Mouse (Mus musculus) neural tube, embryonic 12.5 days (tissue): ENCODE data around the gene Atf3. TPM values are rescaled to one million over a fixed set of nuclear protein-coding genes. Genes with fewer than 3 reads are reported as not detected.
A peak's percentile ranks its signal among the peaks of the same experiment; 100 is the strongest.

Experiments
- ATAC-seq: fragments of 200-750 bp; cut with Nextera tagmentation; 2 replicates; pipeline ENCODE4 v1.8.0; 2017; ENCODE audit warnings: low read depth, mild to moderate bottlenecking, moderate TSS enrichment, moderate library complexity; ENCODE audit not compliant: low FRiP score
- H3K27ac ChIP-seq: fragments of 300-500 bp; sonication (generic); 2 replicates; pipeline ENCODE4 v1.5.1; 2016
- H3K27me3 ChIP-seq: fragments of 300-500 bp; sonication (generic); replicated peaks from 2 replicates; pipeline ENCODE4 v1.6.1; 2016; ENCODE audit warnings: mild to moderate bottlenecking
- H3K36me3 ChIP-seq: fragments of 300-500 bp; sonication (generic); 2 replicates; pipeline ENCODE4 v1.6.1; 2016; ENCODE audit warnings: mild to moderate bottlenecking
- H3K4me1 ChIP-seq: fragments of 300-500 bp; sonication (generic); 2 replicates; pipeline ENCODE4 v1.6.1; 2016
- H3K4me2 ChIP-seq: fragments of 300-500 bp; sonication (generic); replicated peaks from 2 replicates; pipeline ENCODE4 v1.6.1; 2016; ENCODE audit warnings: mild to moderate bottlenecking
- H3K4me3 ChIP-seq: fragments of 300-500 bp; sonication (generic); 2 replicates; pipeline ENCODE4 v1.5.1; 2016
- H3K9ac ChIP-seq: fragments of 300-500 bp; sonication (generic); 2 replicates; pipeline ENCODE4 v1.6.1; 2016; ENCODE audit warnings: mild to moderate bottlenecking
- H3K9me3 ChIP-seq: fragments of 300-500 bp; sonication (generic); 2 replicates; pipeline ENCODE4 v1.6.1; 2016; ENCODE audit warnings: mild to moderate bottlenecking
- WGBS: fragments of 180-500 bp; shearing (Covaris S2); methylation state at CpG from one replicate; pipeline ENCODE4 v1.1.7; 2016; 5-methylcytosine and 5-hydroxymethylcytosine counted together
- polyA plus RNA-seq: library from polyadenylated mRNA; unstranded; fragments of >200 nt; fragmentation: Nextera tagmentation; extraction: Ambion mirVana; gene quantifications from 2 replicates; pipeline ENCODE4 v1.2.1, GENCODE M21; 2016

Gene Atf3
- polyA plus RNA-seq, 1 experiment from 2014 or later = 2.0 TPM

- Histone ChIP-seq H3K4me1 (no peaks in the 10 kb centered on the region), H3K9ac (no peak overlapping the region), H3K9me3 (no peaks in the 10 kb centered on the region), H3K27ac (no peak overlapping the region), H3K4me3 (no peak overlapping the region), H3K27me3 (no peaks in the 10 kb centered on the region), H3K4me2 (no peak overlapping the region), H3K36me3 (no peaks in the 10 kb centered on the region)
- no peak for ATAC-seq
- 82% methylated on average over 11 of the region's 11 CpGs for WGBS
Observed at GRCm38 (mm10) chr1:191202208-191202952, 15.5 kb downstream of the Atf3 start.

DNA sequence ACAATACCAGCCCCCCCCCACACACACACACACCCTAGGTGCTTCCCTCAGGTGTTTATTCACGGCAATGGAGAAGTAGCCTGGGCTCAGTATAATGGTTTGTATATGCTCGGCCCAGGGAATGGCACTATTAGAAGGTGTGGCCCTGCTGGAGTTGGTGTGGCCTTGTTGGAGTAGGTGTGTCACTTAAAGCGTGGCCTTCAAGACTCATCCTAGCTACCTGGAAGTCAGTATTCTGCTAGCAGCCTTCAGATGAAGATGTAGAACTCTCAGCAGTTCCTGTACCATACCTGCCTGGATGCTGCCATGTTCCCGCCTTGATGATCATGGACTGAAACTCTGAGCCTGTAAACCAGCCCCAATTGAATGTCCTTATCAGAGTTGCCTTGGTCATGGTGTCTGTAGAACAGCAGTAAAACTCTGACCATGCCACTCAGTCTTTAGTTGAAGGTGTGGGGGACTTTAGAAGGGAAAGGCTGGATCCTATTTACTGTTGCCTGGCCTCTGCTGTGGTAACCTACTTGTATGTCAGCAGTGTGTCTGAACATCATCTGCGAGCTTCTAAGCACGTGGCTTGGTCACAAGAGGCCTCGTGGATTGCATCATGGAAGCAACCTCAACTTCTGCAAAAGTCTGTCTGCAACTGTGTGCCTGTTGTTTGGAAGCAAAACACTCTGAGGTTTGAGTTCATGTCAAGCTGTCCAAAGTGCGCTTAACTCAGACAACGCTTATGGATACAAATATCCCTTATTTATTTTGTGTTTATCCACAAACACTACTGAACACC lies 16.8 kb downstream of the Atf3 start:
- Histone ChIP-seq H3K4me1 (no peaks in the 10 kb centered on the region), H3K9ac (no peak overlapping the region), H3K27ac (no peak overlapping the region), H3K4me3 (no peak overlapping the region), H3K9me3 (no peaks in the 10 kb centered on the region), H3K4me2 (no peak overlapping the region), H3K36me3 (no peaks in the 10 kb centered on the region), H3K27me3 (no peaks in the 10 kb centered on the region)
- ATAC-seq = no peak
- 87% methylated on average over 9 of the region's 9 CpGs for WGBS

DNA sequence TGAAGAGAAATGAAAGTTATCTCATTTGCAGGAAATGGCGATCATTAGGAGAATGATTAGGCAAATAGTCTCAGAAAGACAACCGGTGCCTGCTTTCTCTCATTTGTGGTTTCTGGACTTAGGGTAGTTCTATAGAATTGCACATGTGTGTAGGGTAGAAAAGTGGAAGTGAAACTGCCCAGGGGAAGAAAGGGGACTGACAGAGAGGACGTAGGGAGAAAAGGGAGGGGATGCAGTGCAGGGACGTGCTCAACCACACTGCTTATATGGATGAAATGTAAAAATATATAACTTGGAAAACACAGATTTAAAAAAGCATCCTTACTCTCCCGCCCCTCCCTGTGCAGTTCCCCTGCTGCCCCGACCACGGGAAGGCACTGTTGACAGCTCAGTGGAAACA lies 19.9 kb downstream of the Atf3 start:
- Histone ChIP-seq H3K4me3 (no peak overlapping the region), H3K4me2 (no peak overlapping the region), H3K9ac (no peak overlapping the region), H3K27ac (no peak overlapping the region), H3K36me3 (no peaks in the 10 kb centered on the region), H3K27me3 (no peaks in the 10 kb centered on the region), H3K4me1 (no peaks in the 10 kb centered on the region), H3K9me3 (no peaks in the 10 kb centered on the region)
- no peak for ATAC-seq
- WGBS = 83% methylated on average over 7 of the region's 7 CpGs

DNA sequence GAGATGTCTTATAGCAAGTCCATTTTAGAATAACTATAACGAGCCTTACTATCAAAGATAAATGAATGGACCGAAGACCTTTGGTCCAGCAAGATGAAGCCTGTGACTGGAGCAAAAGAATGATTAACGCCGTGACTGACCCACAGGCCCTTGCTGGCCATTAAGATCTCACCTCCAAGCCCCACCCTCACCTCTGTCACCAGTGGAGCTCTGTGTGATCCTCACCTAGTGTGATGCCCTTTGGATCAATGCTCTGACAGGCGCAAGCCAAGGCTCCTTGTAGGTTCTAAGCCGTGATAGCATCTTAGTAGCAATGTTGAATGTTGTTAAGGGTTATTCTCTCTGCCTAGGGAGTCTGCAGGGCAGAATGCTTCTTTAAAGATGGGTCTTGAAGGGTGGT lies 21.8 kb downstream of the Atf3 start:
- no peak for ATAC-seq
- H3K4me1 ChIP-seq = no peaks in the 10 kb centered on the region
- 92% methylated on average over 6 of the region's 6 CpGs for WGBS

DNA sequence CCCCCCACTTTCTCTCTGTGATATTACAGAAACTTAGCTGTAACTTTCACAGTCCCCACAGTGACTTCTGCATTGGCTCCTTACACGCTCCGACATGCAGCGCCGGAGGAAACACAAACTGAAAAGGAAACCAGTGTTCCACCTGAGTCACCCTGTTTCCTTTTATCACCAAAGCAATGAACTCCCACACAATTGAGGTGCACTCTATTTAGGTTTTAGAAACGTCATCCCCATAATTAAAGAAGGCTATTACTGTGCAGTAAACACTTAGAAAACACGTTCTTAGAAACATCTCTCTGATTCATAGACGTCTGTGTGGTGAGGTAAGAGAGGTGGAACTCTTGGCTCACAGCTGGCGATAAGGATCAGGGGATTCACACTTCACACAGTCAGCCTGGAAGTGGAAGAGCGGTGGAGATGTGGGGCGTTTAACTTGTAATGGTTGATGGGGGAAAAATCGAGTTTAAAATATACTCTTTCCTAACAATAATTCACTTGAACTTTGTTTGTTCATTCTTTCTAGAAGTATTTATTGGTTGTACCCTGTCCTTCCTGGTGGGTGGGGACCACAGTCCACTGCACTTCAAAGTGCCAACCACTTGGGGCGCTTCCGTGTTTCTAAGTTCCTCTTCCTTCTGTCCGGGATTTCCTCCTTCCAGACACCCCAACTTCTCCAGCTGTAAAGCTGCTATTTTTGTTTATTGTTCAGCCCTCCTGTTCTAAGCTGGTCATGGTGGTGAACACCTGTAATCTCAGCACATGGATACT lies 24.0 kb downstream of the Atf3 start:
- Histone ChIP-seq H3K4me1 (no peaks in the 10 kb centered on the region), H3K27ac (no peak overlapping the region), H3K36me3 (no peaks in the 10 kb centered on the region), H3K4me3 (no peak overlapping the region), H3K9me3 (no peaks in the 10 kb centered on the region), H3K27me3 (peaks cover 7% of the 10 kb centered on the region; the same call in 1 of the 2 replicates), H3K4me2 (no peak overlapping the region), H3K9ac (no peak overlapping the region)
- no peak for ATAC-seq
- WGBS = 53% methylated on average over 14 of the region's 14 CpGs

More for the DNA sequence above, 21.8 kb downstream of the Atf3 start:
- no peaks in the 10 kb centered on the region for H3K9me3 ChIP-seq
- H3K4me3 ChIP-seq = no peak overlapping the region
- 0 out of 2 replicates have a peak, but pooled peaks cover 2% of the 10 kb centered on the region for H3K27me3 ChIP-seq
- H3K9ac ChIP-seq = no peak overlapping the region
- H3K27ac ChIP-seq = no peak overlapping the region
- H3K36me3 ChIP-seq = no peaks in the 10 kb centered on the region
- H3K4me2 ChIP-seq = no peak overlapping the region

DNA sequence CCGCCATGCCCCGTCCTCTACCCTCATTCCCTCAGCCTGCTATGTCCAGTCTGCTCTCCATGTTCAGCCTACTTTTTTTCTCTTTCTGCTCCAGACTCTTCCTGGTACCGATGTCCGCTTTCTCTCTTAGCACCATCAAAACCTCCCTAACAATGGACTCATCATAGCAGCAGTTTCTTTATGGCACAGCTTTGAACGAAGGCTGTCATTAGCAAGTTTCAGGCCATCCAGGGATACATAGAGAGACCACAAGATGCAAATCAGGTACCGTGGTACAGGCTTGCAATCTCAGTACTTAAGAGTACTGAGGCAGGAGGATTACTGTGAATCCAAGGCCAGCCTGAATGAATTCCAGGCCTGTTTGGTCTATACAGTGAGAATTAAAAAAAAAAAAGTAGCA lies 25.1 kb downstream of the Atf3 start:
- Histone ChIP-seq H3K4me2 (no peak overlapping the region), H3K9me3 (no peaks in the 10 kb centered on the region), H3K9ac (no peak overlapping the region), H3K27ac (no peak overlapping the region), H3K4me3 (no peak overlapping the region), H3K4me1 (no peaks in the 10 kb centered on the region), H3K36me3 (no peaks in the 10 kb centered on the region), H3K27me3 (peaks cover 16% of the 10 kb centered on the region)
- ATAC-seq = no peak
- WGBS = 84% methylated on average over 6 of the region's 6 CpGs

DNA sequence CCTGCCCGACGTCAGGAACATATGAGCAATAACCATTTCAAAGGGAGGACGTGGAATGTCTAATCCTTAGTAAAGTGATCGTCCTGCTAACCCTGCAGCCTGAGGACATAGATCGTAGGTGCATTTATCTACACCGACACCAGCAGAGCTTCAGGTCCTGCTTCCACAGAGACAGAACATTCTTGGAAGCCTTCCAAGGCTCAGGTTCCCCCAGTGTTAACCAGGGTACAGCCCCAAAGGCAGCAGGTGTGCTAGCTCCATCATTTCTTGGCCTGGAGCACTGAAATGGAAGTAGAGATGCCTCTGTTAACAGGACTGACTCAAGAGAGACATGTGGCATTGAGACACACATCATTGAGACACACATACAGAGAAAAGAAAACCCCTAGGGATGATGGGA lies 25.6 kb downstream of the Atf3 start:
- no peak overlapping the region for H3K27ac ChIP-seq
- WGBS = 80% methylated on average over 6 of the region's 6 CpGs
- ATAC-seq = no peak
- H3K4me1 ChIP-seq = no peaks in the 10 kb centered on the region
- peaks cover 22% of the 10 kb centered on the region for H3K27me3 ChIP-seq
- H3K9me3 ChIP-seq = no peaks in the 10 kb centered on the region
- no peak overlapping the region for H3K9ac ChIP-seq
- no peaks in the 10 kb centered on the region for H3K36me3 ChIP-seq
- no peak overlapping the region for H3K4me2 ChIP-seq
- no peak overlapping the region for H3K4me3 ChIP-seq

DNA sequence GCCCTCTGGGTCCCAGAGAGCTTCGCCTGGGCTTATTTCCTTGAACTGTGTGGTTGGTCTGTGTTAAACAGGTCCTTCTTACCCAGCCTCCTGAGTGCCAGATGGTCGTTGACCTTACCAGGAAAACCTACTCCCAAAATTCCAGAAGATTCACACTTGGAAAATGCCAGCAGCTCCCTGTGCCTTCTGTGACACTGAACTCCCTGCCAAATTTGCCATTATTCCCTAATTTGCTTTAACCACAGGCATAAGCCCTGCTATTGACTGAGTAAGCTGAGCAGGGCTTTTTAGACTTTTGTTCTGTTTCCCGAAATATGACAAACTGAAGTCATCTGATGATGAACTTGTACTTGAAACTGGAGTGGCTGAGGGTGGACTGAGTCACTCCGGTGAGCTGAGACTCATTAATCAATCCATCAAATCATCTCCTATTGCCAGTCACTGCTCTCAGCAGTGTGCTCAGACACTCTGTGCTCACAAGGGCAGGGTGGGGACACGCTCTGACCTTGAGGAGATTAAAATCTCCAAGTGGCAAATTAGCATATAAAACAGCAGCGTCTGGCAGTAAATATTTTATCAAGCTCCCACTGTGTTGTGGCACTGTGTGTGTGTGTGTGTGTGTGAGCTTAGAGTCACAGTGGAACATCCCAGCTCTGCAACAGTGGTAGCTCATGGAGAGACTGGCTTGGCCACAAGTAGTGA lies 28.0 kb downstream of the Atf3 start:
- Histone ChIP-seq H3K4me3 (no peak overlapping the region), H3K36me3 (no peaks in the 10 kb centered on the region), H3K27me3 (peaks cover 46% of the 10 kb centered on the region), H3K4me1 (peaks cover 12% of the 10 kb centered on the region), H3K9ac (no peak overlapping the region), H3K4me2 (no peak overlapping the region), H3K27ac (no peak overlapping the region), H3K9me3 (no peaks in the 10 kb centered on the region)
- 55% methylated on average over 6 of the region's 6 CpGs for WGBS
- ATAC-seq = no peak

DNA sequence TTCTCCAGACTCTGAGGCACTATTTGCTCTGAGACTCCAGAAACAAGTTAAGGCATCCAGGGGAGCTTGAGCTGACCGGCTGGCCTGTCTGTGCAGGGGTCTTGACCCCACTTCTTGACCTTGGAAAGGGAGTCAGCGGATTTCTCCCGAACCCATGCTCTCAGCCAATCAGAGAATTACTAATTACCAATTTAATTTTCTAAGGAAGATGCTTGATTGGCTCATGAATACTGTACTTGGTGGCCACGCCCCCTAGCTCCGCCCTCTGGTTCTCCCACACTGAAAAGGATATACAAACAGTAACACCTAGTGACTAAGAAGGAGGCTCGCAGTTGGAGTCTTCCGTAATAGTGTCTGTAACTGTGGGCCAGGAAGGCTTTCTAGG lies 31.5 kb downstream of the Atf3 start:
- no peaks in the 10 kb centered on the region for H3K9me3 ChIP-seq
- peaks cover 35% of the 10 kb centered on the region for H3K4me1 ChIP-seq
- 2% methylated on average over 7 of the region's 7 CpGs for WGBS
- H3K36me3 ChIP-seq = no peaks in the 10 kb centered on the region
- ATAC-seq = no peak
- H3K4me2 ChIP-seq = peak overlapping the region; percentile 98; the same call in 1 of the 2 replicates
- H3K4me3 ChIP-seq = no peak overlapping the region
- H3K9ac ChIP-seq = no peak overlapping the region
- H3K27me3 ChIP-seq = peaks cover 77% of the 10 kb centered on the region
- no peak overlapping the region for H3K27ac ChIP-seq

DNA sequence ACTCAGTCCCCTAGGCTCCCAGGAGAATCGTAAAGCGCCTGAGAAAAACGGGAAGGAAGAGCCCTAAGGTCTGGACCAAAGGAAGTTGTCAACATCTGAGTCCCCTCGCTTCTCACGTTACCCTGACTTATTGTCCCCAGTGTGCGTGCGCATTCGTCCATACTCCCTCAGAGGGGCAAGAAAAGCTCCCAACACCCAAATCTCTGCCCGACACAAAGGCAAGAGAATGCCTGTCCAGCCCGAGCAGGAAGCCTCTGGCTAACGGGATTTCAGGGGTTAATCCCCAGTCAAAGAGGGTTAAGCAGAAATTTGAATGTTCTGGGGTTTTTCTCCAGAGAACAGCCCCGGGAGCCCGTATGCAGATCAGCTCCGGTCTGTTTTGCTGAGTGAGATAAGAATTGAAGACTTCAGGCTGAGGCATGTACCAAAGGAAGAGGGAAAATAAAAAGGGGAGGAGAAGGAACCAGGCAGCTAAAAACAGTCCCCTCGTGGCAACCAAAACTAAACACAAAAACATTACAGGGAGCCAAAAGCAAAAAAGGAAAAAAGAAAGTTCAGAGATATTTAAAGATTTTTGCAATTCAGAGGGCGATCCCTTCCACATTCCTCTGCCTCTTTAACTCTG lies 32.0 kb downstream of the Atf3 start:
- H3K4me2 ChIP-seq = peak overlapping the region; percentile 98
- H3K4me1 ChIP-seq = peaks cover 35% of the 10 kb centered on the region
- H3K9ac ChIP-seq = no peak overlapping the region
- no peaks in the 10 kb centered on the region for H3K36me3 ChIP-seq
- H3K27ac ChIP-seq = no peak overlapping the region
- H3K4me3 ChIP-seq = 0 out of 2 replicates have a peak overlapping the region, but pooled peaks have one; percentile 21
- peaks cover 82% of the 10 kb centered on the region for H3K27me3 ChIP-seq
- WGBS = 1% methylated on average over 16 of the region's 16 CpGs
- no peaks in the 10 kb centered on the region for H3K9me3 ChIP-seq
- no peak for ATAC-seq

GRCm38 (mm10) chr1:191184841-191185251 lies 33.0 kb downstream of the Atf3 start:
- Histone ChIP-seq H3K27ac (no peak overlapping the region), H3K4me1 (peaks cover 35% of the 10 kb centered on the region), H3K9me3 (no peaks in the 10 kb centered on the region), H3K4me3 (peak overlapping the region; percentile 21), H3K36me3 (no peaks in the 10 kb centered on the region), H3K9ac (no peak overlapping the region), H3K4me2 (peak overlapping the region; percentile 98), H3K27me3 (peaks cover 91% of the 10 kb centered on the region)
- ATAC-seq = no peak
- under 1% methylated on average over 22 of the region's 22 CpGs for WGBS
